Mouse (Mus musculus): ENCODE data around the gene Adra2c.

The Adra2c gene

GRCm38 (mm10) chr5:35313231-35313821, 35.2 kb downstream of the Adra2c start:
- DNase-seq, result no peak

- DNase-seq, result no peak
Measured at GRCm38 (mm10) chr5:35313826-35314586, 35.9 kb downstream of the Adra2c start.

GRCm38 (mm10) chr5:35314629-35315028, 36.5 kb downstream of the Adra2c start:
- no peak for DNase-seq

- DNase-seq, result no peak
Measured at GRCm38 (mm10) chr5:35315204-35315603, 37.1 kb downstream of the Adra2c start.

GRCm38 (mm10) chr5:35320650-35321049, 42.5 kb downstream of the Adra2c start:
- peak; percentile 64 for DNase-seq

- no peak for DNase-seq
Measured at GRCm38 (mm10) chr5:35330822-35331221, 52.7 kb downstream of the Adra2c start.
